Mouse (Mus musculus) CH12.LX (cell line): ENCODE measurements around the gene Pqlc2.

ENCODE experiments used
- CHD1 ChIP-seq: IDR thresholded peaks from 2 replicates; pipeline ENCODE4 v1.6.1; 2012; ENCODE audit warnings: low read depth, low read length, improper control_type of control experiment, inconsistent platforms
- CTCF ChIP-seq, 2 experiments: IDR thresholded peaks in 1 of 2; conservative IDR thresholded peaks in 1 of 2; 2 replicates each; pipeline ENCODE4 v1.5.1; 2011 to 2012; ENCODE audit warnings: low read depth in 2 of 2, low read length in 2 of 2, improper control_type of control experiment in 1 of 2, inconsistent platforms in 1 of 2, mild to moderate bottlenecking in 1 of 2, moderate library complexity in 1 of 2
- ETS1 ChIP-seq: conservative IDR thresholded peaks from 2 replicates; pipeline ENCODE4 v1.6.1; 2012; ENCODE audit warnings: low read depth, mild to moderate bottlenecking, inconsistent platforms, low read length, improper control_type of control experiment, moderate library complexity
- MAFK ChIP-seq: IDR thresholded peaks from 2 replicates; pipeline ENCODE4 v1.6.1; 2011; ENCODE audit warnings: low read length, improper control_type of control experiment; ENCODE audit not compliant: insufficient replicate concordance
- POLR2A ChIP-seq: IDR thresholded peaks from 2 replicates; pipeline ENCODE4 v1.6.1; 2011; ENCODE audit warnings: low read depth, mild to moderate bottlenecking, improper control_type of control experiment, low read length
- POLR2AphosphoS2 ChIP-seq: IDR thresholded peaks from 2 replicates; pipeline ENCODE4 v1.6.1; 2011; ENCODE audit warnings: low read depth, low read length, improper control_type of control experiment

DNA sequence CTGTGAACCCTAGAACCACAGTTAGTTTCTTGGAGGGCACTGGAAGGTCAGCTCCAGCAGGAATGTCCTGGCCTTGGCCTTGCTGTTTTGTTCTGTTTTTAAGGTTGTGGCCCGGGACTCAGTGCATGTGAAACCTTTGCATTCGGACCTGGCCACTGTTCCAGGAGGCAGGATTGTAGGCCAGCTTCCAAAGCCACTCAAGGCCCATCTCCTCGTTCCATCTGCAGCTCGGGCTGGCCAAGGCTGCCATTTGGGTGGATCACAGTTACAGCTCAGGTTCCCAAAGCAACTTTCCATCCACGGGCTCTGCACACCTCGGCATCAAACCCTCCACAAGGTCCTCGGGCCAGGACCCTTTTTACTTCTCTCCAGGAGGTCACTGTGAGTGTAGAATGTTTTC, 35.9 kb downstream of the Pqlc2 start:
- no peak for TF ChIP-seq CTCF (conservative IDR thresholded peaks at IDR 0.05 in 1 of 2, IDR thresholded peaks at IDR 0.05 in 1 of 2; ENCODE audit: low read depth in 2 of 2, low read length in 2 of 2)
- no peak for TF ChIP-seq POLR2A
- no peak for TF ChIP-seq ETS1
- TF ChIP-seq POLR2AphosphoS2 = no peak
- TF ChIP-seq CHD1 = no peak
- no peak for TF ChIP-seq MAFK
